Mouse (Mus musculus) adrenal gland, adult (tissue): ENCODE measurements around the gene Oaz2.
"Not testable (repeated sequence)": the region's sequence is repeated elsewhere in the genome, so short reads cannot be mapped to it uniquely, and the experiment has no call there.

ENCODE experiments used
- DNase-seq, 2 experiments: peaks; one replicate each; pipeline ENCODE4 v3.0.0; 2022 to 2023; ENCODE audit warnings: low spot score in 1 of 2; ENCODE audit not compliant: inconsistent age in 2 of 2

The Oaz2 gene

DNA sequence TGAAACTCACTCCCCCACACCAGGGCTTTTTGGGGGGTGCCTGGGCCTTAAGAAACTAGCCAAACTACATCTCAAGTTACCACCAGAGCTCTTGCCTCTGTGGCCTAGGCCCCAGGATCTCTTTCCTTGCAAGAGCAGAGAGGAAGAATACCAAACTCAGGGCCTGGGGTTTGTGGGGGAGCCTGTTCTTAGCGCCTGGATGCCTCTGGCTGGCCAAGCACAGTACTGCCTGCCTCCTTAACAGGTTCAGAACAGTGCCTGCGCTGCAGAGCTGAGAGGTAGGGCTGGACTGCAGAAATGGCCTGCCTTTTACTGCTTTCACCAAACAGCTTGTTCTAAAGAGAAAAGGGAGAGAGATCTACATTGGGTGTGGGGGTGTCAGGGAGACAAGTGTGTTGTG, 22.1 kb downstream of the Oaz2 start:
- not testable (repeated sequence) for DNase-seq

DNA sequence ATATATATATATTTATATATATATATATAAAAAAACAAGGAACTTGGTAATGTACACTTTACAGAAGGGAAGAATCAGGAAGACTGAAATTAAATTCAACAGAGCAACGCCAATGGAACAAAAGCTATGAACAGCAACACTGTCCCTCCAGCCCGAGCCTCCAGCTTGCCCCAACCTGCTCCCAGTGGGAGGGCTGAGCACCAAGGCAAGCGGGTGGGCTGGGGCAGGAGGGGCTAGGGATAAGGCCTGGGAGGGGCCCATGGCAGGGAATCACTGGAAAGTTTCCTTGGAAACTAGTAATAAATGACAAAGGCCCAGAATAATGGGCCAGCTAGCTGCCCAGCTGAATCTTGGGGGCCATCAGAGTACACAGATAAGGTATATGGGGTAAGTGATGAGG, 24.7 kb downstream of the Oaz2 start:
- no peak for DNase-seq

DNA sequence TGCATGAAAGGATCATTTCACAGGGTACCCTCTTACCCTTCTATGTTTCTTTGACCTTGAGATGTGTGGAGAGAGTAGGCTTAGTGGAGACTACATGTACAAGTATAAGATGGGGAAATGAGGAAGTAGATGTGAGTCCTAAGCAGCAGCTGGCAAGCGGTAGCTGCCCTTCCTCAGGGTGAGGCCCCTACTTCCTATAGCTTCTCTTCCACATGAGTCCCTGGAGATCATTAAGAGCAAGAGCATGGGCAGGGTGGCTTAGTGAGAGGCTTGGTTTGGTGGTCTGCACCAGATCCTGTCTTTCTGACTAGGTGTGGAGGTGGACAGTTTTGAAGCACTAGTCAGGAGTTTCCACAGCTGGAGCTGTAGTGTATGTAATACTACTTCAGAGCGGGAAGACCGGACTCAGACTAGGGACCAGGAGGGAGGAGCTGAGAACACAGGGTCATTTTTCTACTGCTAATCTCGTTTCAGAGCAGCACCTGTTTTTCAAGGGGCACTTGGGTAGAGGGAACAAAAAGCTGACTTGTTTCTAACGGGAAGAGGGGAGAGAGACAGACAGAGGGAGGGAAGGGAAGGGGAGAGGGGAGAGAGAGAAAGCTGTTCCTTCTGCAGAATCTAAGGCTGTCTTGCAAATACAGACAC, 25.3 kb downstream of the Oaz2 start:
- DNase-seq, result peak in 1 of 2 experiments; percentile 32

DNA sequence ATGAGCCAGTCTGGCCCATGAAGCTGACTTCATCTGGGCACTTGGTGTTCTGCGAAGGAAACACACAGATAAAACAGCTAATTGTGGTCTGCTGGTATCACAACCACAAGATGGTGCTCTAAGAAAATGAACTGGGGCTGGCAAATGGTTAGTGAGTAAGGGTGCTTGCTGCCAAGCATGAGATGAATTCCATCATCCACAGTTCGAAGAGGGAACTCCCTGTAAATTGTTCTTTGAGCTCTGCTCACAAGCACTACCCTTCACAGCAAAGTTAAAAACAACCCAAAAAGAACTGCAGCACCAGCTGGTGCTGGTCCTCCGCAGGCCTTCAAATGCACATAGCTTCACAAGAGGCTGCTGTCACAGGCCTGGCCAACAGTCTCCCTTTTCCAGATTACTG, 27.8 kb downstream of the Oaz2 start:
- DNase-seq, result peak; percentile 60 to 84

DNA sequence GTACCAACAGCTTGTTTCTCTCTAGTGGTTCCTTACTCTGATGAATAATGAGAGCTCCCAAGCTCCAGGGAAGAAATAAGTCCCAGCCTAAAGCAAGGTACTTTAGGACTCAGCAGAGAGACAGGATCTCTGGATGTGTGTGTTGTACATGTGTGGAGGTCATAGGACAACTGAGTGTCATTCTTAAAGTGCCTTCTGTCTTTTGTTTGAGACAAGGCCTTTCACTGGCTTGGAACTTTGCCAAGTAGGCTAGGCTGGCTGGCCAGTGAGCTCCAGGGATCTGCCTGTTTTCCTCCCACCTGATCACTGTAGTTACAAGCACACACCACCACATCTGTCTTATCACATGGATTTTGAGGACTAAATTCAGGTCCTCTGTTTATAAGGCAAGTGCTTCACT, 28.5 kb downstream of the Oaz2 start:
- peak in 1 of 2 experiments; percentile 82 for DNase-seq

DNA sequence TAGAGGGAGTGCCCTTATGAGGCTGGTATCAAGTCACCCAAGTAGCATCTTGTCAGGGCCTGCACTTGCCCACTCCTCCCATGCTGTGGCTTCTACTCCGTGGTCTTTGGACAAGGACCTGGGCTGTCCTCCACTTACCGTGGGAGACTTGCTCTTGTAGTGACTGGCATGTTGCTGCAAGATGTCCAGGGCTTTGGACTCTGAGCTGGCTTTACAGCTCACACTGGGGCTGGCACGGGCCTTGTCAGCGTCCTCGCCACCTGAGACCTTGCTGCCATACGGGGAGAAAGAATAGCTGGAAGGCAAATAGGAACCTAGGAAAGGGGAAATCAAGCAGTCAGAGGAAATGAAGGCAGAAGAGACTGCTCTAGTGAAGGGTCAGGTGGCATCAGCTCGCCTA, 29.6 kb downstream of the Oaz2 start:
- no peak for DNase-seq

DNA sequence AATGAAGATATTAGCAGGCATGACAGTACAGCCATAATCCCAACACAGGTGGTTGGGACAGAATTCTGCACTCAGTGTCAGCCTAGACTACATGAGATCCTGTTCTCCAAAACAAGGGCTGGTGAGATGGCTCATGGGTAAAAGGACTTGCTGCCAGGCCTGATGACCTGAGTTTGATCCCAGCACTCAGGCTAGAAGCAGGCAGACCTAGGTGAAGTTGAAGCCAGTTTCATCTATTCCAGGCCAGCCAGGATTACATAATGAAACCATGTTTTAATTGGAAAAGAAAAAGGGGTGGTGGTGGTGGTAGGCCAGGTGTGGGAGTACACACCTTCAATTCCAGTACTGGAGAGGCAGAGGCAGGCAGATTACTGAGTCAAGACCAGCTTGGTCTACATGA, 30.2 kb downstream of the Oaz2 start:
- DNase-seq, result no peak

DNA sequence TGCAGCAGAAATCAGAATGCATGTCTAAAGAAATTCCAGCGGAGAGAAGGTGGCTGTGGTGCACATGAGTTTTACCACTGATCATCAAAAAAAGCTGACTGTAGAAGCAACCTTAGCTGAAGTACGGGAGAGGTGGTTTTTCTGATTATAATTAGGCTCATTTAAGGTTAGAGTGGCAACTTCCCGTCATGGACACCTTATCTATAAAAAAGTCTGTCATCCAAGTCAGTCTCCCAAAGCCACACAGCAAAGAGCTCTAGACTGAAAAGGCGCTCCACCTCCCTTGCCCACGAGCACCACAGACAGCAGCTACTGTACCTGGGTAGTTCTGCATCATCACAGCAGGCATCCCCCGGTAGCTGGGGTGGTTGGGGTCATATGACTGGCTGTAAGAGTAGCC, 32.7 kb downstream of the Oaz2 start:
- DNase-seq, result no peak

DNA sequence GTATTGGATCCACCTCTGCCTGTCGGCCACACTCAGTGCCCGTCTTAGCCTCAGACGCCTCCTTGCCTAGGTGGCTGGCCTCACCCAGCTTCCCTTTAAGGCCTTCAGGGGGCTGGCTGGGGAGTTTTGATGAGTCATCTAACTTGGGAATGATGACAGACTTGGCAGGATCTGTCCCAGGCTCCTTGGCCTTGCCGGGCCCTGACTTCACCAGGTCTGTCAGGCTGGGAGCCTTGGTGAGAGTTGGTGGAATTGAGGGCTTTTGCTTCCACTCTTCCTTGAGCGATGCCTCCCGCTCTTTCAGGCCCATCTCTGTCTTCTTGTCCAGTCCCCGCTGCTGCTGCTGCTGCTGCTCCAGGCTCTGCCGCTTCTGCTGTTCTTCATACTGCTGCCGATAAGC, 34.5 kb downstream of the Oaz2 start:
- DNase-seq, result peak in 1 of 2 experiments; percentile 66

DNA sequence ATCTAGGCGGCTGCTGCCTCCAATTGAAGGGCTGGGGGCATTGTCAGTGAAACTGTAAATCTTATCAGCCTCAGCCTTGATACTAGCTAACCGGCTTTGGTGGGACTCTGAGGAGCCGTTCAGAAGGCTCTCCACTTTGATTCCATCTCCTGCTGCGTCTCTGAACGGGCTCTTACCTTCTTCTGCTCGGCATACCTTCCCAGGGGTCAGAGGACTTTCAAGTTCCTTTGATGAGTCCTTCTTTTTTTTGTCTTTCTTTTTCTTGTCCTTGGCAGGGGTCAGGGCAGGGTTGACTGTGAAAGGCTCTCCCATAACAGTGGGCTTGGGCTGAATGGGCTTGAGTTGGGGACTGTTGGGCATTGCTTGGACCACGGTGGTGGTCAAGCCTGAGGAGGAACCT, 35.4 kb downstream of the Oaz2 start:
- no peak for DNase-seq

DNA sequence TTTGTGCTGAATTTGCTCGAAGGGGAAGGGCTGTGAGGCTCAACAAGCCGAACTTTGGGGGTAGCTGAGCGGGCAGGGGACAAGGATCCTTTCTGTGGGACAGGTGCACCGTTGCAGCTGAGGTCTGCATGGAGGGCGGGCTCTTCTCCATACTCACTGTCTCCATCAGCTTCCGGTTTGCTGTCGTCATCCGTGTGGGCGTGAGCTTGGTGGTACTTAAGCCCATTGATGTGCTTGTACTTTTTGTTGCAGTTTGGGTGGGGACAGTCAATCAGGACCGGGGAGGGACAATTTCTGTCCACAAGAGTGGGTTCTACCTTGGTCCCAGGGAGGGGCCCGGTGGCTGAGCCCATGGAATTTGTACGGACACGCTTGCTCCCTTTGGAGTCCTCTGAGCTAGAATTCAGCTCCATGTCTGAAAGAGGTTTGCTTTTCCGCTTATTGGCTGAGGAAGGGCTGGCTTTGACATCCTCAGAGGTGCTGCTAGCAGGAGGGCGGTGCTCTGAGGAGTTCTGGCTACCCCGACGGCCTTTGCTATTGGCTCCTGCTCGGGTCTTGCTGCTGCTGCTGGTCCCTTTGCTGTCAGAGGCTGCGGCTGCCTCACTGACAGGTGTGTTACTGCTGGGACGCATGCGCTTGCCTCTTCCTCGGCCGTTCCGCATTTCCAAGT, 36.3 kb downstream of the Oaz2 start:
- no peak for DNase-seq

DNA sequence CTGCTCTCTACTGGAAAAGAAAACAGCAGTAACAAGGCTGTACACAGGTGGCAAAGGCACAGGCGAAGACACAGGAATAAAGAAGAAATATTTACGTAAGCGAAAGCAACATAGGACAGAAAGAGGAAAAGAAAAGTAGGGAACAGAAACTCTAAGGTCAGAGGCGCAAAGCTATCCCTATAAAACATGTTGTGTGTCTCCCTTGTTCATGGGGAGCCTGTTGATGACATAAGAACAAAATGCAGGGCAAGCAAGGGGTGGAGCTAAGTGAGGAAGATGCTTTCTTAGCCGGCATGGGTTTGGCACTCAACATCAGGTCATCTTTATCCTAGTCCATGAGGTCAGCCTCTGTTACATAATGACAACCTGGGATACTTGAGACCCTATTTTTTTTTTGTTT, 50.4 kb downstream of the Oaz2 start:
- DNase-seq, result no peak

DNA sequence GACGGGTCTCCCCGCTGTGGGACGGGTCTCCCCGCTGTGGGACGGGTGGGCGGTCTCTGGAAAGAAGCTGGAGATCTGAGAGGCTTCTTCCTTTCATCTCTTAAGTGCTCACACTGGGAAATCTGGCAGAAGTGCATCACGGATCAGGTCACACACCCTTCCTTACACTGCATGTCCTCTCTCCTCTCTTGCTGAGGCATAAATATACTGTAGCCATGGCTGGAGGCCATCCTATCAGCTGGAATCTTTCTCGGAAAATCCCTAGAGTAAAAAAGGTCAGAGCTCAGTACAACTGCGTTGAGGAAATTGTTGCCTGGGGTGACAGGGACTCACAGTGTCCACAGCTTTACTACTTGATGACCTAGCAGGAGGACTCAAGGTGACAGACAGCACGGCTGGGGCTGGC, 53.4 kb downstream of the Oaz2 start:
- DNase-seq, result peak; percentile 41 to 79

DNA sequence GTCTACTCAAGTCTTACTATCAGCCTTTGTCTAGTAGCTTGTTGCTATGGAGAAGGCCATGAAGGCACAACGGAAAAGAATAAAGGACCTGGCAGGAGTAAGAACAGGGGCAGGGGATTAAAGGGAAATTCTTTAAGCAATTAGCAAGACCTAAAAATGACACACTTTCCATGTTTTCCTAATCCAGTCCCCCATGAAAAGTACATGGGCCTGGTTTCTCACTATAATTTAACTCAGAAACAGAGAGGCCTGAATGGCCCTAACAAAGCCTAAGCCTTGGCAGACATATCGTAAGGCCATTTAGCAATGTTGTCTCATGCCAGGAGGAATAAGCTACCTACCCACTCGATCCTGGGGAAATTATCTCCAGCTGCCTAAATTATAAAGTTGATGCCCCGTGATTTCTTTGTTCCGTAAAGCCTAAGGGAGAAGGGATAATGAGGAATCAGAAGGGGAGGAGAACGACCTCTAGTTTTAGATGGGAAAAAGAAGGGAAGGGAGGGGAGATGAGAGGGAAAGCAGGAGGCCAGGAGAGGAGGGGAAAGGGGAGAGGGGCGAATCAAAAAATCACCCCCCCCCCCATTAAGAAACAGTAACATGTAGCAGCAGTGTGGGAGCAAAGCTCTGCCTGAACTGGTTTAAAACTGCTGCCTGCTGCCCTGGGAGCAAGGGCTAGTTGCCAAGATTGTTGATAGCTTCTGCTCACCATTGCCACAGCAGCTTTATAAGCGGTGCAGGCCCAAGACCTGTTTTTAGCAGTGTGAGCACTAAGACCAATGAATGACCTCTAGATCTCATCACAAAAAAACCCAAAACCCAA, 56.9 kb downstream of the Oaz2 start:
- DNase-seq, result peak; percentile 48 to 81

DNA sequence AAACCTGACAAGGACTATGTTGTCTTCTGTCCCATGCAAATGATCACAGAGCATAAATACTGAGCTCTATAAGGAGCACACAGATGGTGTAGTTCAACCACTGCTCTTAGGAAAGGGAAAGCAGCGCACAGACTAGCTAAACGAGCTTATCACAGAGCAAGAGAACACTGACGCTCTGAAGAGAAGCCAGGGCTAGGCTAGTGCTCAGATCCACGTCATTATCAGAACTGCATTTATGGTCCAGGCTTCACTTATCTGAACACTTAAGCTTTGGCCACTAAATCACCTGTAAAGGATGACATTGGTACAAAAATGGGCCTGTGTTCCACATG, 57.5 kb downstream of the Oaz2 start:
- no peak for DNase-seq

DNA sequence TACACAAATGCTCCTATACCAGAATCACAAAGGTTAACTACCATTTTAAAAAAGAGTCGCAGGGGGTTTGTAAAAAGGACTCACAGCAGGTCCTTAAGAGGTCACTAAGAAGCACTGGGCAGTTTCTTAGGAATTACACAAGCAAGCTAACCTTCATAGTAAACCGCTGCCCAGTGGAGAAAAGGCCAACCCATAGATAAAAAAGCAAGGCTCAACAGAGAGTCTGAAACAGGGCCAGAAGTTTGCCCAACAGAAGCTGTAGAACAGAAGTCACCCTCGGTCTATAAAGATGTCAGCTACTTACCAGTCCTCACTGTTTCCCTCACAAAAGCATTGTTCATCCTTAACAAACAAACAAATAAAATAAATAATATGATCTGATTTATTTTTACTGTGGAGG, 58.6 kb downstream of the Oaz2 start:
- peak; percentile 38 to 87 for DNase-seq

DNA sequence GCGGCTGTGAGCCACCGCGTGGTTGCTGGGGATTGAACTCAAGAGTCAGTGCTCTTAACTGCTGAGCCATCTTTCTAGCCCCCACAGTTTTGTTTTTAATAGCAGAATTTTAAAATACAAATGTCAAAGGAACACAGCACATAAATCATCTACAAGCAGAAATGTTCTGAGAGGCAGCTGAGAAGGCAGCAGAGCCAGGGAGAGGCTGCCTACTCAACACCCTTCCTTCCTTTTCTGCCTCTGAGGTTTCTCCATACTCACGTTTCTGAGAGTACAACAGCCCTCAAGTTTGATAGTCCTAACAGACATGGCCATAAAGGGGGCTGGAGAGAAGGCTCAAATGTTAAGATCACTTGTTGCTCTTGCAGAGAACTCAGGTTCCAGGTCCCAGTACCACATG, 59.7 kb downstream of the Oaz2 start:
- no peak for DNase-seq

DNA sequence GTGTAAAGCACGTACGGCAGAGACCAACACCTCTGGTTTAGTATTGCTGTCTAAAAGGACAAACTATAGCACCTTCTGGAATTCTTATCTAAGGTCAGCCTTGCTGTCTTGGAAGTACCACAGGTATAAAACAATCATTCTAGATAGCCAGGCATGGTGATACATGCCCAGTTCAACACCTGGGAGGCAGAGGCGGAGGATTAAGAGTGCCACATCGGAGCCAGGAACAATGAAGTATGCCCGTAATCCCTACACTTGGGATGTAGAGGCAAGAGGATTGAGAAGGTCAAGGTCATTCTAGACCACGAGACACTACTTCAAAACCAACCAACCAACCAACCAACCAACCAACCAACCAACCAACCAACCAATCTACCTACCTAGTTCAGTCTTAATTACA, 60.8 kb downstream of the Oaz2 start:
- no peak for DNase-seq

DNA sequence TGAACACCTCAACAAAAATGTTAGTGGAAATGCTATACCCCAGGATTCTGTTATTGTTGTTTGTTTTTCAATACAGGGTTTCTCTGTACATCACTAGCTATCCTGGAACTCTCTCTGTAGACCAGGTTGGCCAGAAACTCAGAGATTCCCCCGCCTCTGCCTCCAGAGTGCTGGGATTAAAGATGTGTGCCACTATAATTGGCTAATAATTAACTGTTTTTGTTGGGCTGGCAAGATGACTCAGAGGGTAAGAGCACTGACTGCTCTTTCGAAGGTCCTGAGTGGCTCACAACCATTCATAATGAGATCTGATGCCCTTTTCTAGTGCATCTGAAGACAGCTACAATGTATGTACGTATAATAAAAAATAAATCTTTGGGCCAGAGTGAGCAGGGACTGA, 67.1 kb downstream of the Oaz2 start:
- peak in 1 of 2 experiments; percentile 63 for DNase-seq
